Mouse (Mus musculus): ENCODE data around the gene Ccdc121.

The Ccdc121 gene

DNA sequence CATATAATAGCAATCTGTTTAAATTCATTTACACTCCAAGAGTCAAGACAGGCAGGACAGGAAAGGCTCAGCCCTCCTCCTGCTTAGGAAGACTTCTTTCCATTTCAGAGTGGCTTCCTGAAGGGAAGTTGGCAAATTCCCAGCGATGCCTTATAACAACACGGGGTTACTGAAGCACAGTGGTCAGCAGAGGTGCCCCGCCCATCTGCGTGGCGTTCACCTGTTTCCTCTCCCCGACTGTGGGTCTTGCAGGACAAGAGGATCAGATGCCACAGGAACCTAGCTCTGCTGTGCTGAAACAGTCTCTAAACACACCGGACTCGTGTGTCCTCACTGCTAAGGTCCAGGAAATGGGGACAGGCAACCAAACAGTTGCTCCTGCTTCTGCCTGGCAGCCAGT lies 5.9 kb downstream of the Ccdc121 start:
- no peak for DNase-seq

DNA sequence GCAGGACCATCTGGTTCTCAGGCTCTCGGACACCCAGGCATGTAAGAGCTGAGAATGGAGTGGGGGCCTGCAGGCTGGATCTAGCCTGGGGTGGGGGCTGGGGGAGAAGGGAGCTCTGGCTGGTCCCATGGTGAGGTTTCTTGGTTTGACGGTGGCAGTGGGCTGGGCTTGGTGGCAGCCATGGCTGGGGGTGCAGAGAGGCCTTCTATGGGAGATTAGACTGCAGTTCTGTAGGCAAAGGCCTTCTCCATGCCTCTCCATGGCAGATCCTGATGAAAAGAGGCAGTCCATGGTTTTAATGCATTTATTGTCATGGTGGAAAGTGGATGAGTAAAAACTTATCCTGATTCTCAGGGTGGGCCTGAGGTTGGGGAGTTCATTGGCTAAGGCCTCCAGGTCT lies 7.8 kb downstream of the Ccdc121 start:
- DNase-seq, result no peak

DNA sequence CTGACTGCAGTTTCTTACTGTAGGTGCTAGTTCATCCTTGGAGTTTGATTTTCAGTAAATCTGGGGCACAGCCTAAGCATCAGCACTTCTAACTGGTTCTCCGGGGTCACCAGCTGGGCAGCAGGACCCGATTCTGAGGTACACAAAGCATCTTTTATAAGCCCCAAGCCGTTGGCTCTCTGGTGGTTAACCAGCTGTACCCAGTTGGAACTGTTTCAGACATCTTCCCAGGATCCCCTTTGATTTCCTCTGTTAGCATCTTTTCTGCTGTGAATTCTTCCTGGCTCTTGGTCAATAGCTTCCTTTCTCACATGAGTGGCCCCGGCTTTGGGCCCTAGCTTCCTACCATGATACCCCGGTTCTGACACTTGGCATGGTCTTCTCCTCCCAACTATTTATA lies 26.6 kb downstream of the Ccdc121 start:
- DNase-seq, result no peak

DNA sequence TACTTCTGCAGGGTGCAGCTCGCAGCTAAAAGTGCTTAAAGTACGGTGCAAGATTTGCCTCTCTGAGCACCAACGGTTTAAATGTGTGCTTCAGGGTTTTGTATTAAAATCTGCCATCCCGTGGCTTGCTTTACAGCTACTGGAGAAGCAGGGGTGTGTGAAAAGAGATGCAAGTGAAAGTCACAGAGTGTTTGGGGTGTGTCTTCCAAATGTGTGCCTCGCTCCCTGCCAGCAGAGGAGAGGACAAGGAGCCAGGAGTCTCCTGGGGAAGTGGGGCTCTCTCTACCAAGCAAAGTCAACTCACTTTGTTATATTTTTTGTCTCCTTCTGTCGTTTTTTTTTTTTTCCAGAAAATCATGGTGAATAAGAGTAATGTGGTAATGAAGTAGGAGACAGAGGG lies 34.7 kb downstream of the Ccdc121 start:
- no peak for DNase-seq

DNA sequence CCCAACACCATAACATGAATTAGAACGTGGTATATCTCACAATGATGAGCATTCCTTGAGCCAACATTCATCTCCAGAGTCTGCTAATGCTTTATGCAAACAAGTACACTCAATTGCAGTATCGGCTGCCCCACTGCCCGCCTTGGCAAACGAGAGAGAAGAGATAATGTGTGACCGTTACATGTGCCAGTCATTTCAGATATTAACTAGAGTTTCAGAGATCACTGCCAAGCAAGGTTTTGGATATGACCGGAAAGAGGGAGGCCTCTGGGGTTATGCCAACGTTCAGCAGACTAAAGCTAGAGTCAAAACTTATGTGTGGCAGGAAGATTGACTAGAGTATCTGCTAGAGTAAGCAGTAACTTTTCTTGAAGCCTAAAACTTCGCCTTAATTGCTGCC lies 35.1 kb downstream of the Ccdc121 start:
- DNase-seq, result no peak

DNA sequence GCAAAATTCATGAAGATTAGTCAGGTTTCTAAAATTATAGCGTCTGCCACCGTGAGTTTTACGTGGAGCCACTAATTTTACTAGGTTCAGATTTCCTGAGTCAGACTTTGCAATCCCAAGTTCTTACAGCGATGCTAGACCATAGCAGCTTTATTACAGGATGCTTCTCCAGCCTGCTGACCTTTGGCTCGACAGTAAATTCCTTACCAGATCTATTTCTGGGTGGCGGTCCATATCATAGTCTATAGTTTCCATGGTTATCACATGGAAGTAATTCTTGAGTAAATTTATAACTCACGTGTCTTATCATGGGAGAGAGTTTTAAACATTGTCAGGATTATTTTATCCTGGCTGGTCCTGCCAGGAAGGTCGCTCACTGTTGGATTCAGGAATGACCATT lies 41.8 kb downstream of the Ccdc121 start:
- DNase-seq, result no peak

DNA sequence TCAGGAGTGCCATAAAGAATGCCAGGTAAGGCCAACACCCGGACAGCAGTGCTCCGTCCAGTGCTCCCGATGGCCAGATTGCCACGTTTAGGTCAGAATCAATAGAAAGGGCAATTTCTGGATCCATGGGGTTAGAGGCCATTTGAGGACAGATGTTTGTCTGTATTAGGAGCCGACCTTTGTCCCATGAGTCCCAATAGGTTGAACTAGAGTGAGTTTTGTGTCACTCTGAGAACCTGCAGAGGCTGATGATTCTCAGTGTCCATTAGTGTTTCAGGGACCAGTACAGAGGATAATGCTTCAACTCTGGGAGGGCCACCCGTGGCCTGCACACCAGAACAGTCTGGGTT lies 44.0 kb downstream of the Ccdc121 start:
- DNase-seq, result no peak

DNA sequence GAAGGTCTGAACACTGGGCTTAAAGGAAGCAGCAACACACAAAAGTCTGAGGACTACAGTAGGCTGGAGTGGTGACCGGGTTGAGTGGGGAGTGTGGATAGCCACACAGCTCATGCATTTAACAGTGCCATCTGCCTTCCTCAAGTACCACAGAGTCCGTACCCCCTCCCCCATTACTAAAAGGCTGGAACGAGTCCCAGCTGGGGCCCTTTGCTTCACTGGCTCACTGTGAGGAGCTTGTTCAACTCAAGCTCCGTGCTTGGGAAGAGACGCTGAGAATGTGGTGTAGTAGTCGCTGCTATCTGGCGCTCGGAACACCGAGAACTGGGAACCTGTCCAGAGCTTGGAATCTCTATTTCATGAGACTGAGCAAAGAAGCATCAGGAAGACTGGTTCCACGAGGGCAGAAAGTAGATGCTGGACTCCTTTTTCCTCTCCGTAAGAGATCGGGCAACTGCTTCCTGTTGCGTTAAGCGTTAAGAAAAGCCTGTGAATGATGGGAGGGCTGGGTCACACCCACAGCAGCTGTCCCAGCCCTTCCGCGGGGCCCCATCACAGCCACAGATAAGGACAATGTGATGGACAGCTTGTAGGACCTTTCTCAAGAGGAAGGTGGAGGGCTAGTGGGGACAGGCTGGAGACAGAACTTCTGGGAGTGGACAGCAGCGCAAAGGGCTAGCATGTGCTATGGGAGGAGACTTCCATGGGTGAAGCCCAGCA lies 44.5 kb downstream of the Ccdc121 start:
- no peak for DNase-seq

DNA sequence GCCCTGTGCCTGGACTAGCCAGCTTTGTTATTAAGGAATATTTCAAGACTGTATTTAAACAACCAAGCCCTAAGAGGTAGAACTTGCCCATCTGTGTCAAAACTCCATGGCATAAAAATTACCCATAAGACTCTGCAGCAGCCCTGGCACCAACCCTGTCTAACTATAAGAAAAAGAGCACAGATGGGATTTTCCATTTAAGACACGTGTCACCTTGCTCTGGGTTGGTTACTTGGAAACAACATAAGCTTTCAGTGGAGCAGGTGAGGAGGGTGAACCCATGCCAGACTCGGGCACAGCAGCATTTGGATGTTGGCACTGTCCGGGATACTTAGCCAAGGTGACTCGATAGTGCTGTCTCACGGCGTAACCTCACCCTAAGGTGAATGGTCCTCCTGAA lies 45.2 kb downstream of the Ccdc121 start:
- no peak for DNase-seq

DNA sequence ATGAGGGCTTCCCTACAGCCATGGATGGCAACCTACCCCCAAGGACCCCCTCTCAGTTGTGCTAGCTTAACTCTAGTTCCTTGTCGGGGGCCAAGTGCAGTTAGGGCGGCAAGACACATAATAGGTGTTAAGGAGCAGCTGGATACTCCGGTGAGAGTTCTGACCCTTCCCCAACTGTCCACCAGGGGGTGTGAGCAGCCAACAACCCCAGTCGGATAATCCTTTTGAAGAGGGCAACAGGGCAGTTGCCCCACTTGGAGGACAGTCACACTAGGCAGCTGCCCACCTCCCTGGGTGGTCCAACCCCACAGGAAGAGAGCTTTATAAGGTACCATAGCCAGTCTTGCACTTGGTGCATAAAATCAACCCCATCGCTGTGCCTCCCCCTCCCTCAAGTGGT lies 46.2 kb downstream of the Ccdc121 start:
- peak in 1 of 2 experiments; percentile 5 for DNase-seq

DNA sequence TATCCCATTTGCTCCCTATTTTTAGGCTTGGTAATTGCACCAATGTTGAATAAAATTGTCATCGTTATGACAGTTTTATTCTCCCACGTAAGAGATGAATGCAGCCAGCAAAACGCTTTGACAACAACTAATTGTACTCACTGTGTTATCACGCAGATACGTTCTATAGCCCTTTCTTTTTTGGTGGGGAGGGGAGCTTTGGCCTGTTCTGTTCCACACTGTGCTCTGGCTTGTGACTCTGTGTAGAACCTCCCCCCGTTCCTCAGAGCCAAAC lies 48.4 kb downstream of the Ccdc121 start:
- DNase-seq, result no peak

DNA sequence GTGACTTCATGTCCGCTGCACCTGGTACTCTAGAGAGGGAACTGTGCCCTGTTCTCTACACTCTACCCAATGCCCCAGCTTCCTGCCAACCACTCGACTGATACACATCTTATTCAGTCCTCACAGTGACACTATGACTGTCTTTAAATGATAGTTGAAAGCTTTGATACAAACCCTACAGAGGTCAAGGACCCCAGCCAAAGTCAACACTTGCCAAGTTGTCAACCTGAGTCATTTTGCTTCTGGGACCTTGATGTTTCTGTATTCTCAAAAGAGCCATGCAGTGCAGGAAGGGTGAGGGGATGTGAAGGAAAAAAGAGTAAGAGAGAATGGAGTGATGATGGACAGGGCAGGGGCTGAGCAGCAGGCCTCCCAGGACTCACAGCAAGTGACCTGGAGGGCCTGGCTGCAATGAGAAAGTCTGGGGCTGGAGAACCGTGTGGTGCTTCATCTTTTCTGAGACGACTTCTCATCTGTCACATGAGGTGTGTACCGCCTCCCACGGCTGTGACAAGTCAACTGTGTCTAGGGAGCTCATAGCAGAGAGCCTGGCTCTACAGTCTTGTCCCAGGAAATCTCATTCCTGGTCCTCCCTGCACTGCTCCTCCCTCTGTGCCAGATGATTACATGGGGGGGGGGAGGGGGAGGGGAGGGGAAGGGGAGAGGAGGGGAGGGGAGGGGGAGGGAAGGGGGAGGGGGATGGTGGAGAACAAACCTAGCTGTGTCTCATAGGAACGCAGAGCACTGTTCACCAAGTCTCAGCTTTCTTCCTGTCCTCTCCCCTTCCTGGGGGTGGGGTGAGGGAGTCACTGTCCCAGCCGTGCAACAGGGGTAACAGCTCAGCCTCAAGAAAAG lies 49.0 kb downstream of the Ccdc121 start:
- no peak for DNase-seq

DNA sequence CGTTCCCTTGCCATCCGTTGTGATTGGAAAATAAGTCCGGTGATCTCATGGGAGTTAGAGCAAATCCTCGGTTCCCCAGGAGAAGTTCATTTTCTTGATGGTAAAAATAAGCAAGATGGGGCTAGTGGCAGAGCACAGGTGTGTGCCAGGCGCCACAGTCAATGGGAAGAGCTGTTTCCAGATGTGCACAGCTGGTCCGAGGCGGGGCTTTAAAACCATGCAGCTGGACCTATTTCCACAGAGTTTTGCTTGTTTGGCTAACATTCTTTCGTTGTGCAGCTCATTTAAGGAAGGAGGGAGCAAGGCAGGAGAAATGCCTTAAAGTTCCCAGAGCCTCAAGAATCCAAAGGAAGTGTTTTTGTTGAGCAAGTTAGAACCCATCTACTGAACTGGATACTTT lies 49.8 kb downstream of the Ccdc121 start:
- no peak for DNase-seq

DNA sequence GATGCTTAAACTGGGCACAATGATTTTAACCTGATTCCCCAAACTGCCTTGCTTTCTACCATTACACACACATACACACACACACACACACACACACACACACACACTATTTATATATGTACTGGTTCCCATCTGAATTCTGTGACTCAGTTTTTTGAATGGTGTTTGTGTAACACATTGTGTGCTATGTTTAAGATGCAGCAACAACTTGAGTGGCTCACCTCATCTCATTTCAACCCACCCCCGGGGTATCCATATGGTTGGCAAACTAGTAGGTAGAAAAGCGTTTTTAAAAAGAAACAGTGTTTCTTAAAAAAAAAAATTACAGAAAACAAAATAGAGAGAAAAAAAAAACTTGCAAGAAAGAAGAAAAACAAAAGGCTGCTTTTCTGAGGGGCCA lies 51.0 kb downstream of the Ccdc121 start:
- DNase-seq, result no peak
